Mouse (Mus musculus): ENCODE results near the gene Mast4. TPM values are rescaled to one million over a fixed set of nuclear protein-coding genes. Genes with fewer than 3 reads are reported as not detected.

The Mast4 gene
- total and polyA plus RNA-seq, 3 experiments: 8.5 to 33.1 (median 23.6) TPM

DNA sequence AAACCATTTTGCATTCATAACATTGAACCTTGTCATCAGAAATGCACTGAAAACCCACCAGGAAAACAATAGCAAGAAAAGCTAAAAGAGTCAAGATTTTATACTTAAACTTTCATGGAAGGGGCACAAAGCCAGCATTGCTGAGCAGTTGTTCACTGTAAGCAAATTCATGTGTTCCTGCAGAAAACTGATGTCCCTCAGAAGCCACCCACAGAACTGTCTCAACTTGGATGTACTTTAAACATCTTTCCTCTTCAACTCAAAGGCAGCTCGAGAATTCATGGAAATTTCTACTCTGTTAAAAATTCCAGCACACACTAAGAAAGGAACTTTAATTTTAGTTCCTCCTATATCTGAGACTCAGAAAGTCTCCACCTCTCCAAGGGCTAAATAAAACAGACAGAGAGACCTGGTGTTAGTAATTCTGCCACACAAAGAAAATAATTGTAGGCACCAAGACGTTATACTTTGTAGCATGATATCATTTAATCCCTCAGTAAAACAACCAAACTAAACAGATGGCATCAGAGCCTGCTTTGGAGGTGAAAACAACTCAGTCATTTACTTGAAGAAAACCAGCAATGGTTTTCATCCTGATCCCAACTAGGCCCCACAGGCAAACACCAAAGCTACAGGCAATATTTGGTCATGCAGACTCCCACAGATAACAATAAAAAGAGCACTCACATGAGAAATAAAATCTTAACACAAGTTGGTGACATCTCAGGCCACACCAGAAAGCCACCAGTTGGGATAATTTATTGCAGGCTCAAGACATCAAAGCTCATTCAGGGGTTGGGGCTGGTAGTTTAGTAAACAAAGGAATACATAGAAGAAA, 134.3 kb downstream of the Mast4 start:
- H3K27me3 ChIP-seq (ENCODE audit: control insufficient read depth, insufficient read depth, low read length): no peaks in the 10 kb centered on the region
- DNase-seq: no peak
- no peak overlapping the region for H3K4me3 ChIP-seq
- H3K27ac ChIP-seq: no peak overlapping the region
- no peaks in the 10 kb centered on the region for H3K36me3 ChIP-seq (ENCODE audit: control insufficient read depth, insufficient read depth, low read length)
- H3K79me2 ChIP-seq (replicated peaks; ENCODE audit: control insufficient read depth, insufficient read depth, low read length): no peaks in the 10 kb centered on the region
- H3K9ac ChIP-seq (ENCODE audit: low read depth, low read length): no peak overlapping the region
- TF ChIP-seq POLR2A (IDR thresholded peaks at IDR 0.05; ENCODE audit: insufficient read depth, low read depth, low read length) (no peak), EP300 (IDR thresholded peaks at IDR 0.05; ENCODE audit: insufficient read depth, low read depth, low read length) (no peak), CTCF (IDR thresholded peaks at IDR 0.05) (no peak)
- intact Hi-C loops (cut with DNase I): no loop called here
- 41% methylated on average over 2 of the region's 2 CpGs for WGBS
- no peaks in the 10 kb centered on the region; the same call in 1 of the 2 replicates for H3K4me1 ChIP-seq (ENCODE audit: control insufficient read depth, insufficient read depth, low read length)

DNA sequence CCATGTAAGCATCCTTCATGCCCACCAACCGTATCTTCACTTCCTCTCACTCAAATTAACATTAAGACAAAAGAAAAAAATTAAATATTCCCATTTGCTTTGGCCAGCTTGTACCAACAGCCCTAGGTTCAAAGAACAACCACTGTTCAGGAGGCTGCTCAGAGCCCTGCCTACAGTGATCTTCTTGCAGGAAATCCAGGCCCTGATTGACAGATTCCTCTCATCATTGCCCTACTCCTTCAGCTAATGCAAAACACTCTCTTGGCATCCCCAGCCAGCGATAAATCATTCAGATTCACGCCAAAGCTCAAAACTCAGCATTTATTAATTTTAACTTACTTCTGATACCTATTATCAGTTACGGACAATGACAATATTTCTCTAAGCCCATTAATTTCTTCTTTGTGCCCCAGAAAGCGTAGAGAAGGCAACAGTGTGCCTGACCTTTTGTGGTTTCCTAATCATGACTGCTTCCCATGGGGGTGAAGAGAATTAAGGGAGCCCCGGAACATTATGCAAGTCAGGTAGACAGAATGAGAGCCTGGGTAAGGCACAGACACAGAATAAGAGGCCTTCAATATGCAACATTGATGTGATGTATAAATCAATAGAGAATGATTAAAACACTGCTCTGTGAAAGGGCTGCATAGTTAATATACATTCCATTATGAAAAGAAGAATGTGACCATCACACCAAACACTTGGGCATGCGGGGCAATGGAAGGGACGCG, 135.9 kb downstream of the Mast4 start:
- Histone ChIP-seq H3K79me2 (replicated peaks; ENCODE audit: control insufficient read depth, insufficient read depth, low read length) (no peaks in the 10 kb centered on the region), H3K9ac (ENCODE audit: low read depth, low read length) (no peak overlapping the region), H3K27ac (no peak overlapping the region), H3K4me3 (no peak overlapping the region), H3K4me1 (ENCODE audit: control insufficient read depth, insufficient read depth, low read length) (no peaks in the 10 kb centered on the region; the same call in 1 of the 2 replicates), H3K27me3 (ENCODE audit: control insufficient read depth, insufficient read depth, low read length) (no peaks in the 10 kb centered on the region), H3K36me3 (ENCODE audit: control insufficient read depth, insufficient read depth, low read length) (no peaks in the 10 kb centered on the region)
- 89% methylated on average over 9 of the region's 9 CpGs for WGBS
- TF ChIP-seq POLR2A (IDR thresholded peaks at IDR 0.05; ENCODE audit: insufficient read depth, low read depth, low read length) (no peak), EP300 (IDR thresholded peaks at IDR 0.05; ENCODE audit: insufficient read depth, low read depth, low read length) (no peak), CTCF (IDR thresholded peaks at IDR 0.05) (no peak)
- intact Hi-C loops (cut with DNase I): no loop called here
- no peak for DNase-seq

DNA sequence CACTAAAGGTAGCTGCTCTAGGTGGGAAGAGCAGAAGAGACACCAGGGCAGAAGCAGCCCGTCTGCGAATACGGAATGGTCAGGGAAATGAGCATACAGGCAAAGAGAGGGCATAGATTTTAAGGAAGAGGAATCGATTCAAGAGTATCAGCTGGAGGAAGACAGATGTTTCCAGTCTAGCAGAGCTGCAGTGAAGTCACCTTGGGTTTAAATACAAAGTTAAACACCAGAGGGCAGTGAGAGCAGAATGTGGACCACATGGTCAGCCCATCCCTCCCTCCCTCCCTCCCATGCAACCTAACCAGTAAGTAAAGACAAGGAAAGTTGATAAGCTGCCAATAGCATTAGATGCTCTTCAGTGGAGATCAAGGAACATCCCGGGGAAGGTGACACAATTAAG, 138.0 kb downstream of the Mast4 start:
- no peak for DNase-seq
- 43% methylated on average over 5 of the region's 5 CpGs for WGBS
- H3K4me1 ChIP-seq (ENCODE audit: control insufficient read depth, insufficient read depth, low read length): no peaks in the 10 kb centered on the region; the same call in 1 of the 2 replicates
- TF ChIP-seq CTCF (IDR thresholded peaks at IDR 0.05) (peak; percentile 43), POLR2A (IDR thresholded peaks at IDR 0.05; ENCODE audit: insufficient read depth, low read depth, low read length) (no peak), EP300 (IDR thresholded peaks at IDR 0.05; ENCODE audit: insufficient read depth, low read depth, low read length) (no peak)
- H3K27ac ChIP-seq: no peak overlapping the region
- H3K27me3 ChIP-seq (ENCODE audit: control insufficient read depth, insufficient read depth, low read length): no peaks in the 10 kb centered on the region
- no peaks in the 10 kb centered on the region for H3K36me3 ChIP-seq (ENCODE audit: control insufficient read depth, insufficient read depth, low read length)
- intact Hi-C loops (cut with DNase I): no loop called here
- no peak overlapping the region for H3K9ac ChIP-seq (ENCODE audit: low read depth, low read length)
- H3K4me3 ChIP-seq: no peak overlapping the region
- no peaks in the 10 kb centered on the region for H3K79me2 ChIP-seq (replicated peaks; ENCODE audit: control insufficient read depth, insufficient read depth, low read length)

DNA sequence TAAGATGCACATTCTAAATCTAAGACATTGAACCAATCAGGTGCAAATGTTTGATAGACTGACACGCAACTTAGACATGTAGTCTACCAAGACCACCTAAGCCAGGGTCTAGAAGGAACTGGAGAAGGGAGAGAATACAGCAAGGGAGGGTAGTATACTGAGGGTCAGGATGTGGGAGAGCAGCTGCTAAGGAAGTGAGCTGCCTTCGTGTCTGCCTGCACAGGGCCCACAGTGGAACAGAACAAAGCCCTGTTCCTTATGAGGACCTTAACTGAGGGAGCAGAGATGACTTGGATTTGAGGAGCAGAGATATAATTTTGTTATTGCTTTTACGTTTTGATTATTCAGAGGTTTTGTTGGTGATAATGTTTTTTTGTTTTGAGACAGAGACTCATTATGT, 138.4 kb downstream of the Mast4 start:
- TF ChIP-seq POLR2A (IDR thresholded peaks at IDR 0.05; ENCODE audit: insufficient read depth, low read depth, low read length) (no peak), EP300 (IDR thresholded peaks at IDR 0.05; ENCODE audit: insufficient read depth, low read depth, low read length) (no peak), CTCF (IDR thresholded peaks at IDR 0.05) (no peak)
- Histone ChIP-seq H3K9ac (ENCODE audit: low read depth, low read length) (no peak overlapping the region), H3K4me3 (no peak overlapping the region), H3K4me1 (ENCODE audit: control insufficient read depth, insufficient read depth, low read length) (no peaks in the 10 kb centered on the region), H3K79me2 (replicated peaks; ENCODE audit: control insufficient read depth, insufficient read depth, low read length) (no peaks in the 10 kb centered on the region; the same call in 1 of the 2 replicates), H3K27me3 (ENCODE audit: control insufficient read depth, insufficient read depth, low read length) (no peaks in the 10 kb centered on the region), H3K27ac (no peak overlapping the region), H3K36me3 (ENCODE audit: control insufficient read depth, insufficient read depth, low read length) (no peaks in the 10 kb centered on the region)
- intact Hi-C loops (cut with DNase I): no loop called here
- no peak for DNase-seq
- 57% methylated on average over 3 of the region's 3 CpGs for WGBS

DNA sequence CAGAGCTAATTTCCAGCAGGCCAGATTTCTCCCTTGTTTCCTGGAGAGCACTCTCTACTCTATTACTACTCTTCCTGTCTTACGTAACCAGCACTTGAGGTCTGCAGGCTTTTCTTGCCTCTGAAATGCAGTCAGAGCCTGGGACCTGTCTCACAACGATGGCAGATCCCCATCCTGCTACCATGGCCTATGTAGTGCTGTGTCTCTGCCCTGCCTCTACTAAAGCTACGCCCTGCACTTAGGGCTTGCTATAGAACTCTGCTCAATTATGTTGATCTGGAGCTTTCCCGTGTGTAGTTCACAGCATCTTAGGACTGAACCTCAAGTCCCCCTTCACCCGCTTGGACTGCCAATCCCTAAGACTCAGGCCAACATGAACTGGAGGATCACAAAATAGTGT, 150.7 kb downstream of the Mast4 start:
- no peak overlapping the region for H3K4me3 ChIP-seq
- TF ChIP-seq POLR2A (IDR thresholded peaks at IDR 0.05; ENCODE audit: insufficient read depth, low read depth, low read length) (no peak), CTCF (IDR thresholded peaks at IDR 0.05) (no peak), EP300 (IDR thresholded peaks at IDR 0.05; ENCODE audit: insufficient read depth, low read depth, low read length) (no peak)
- intact Hi-C loops (cut with DNase I): no loop called here
- H3K36me3 ChIP-seq (ENCODE audit: control insufficient read depth, insufficient read depth, low read length): no peaks in the 10 kb centered on the region
- DNase-seq: no peak
- no peaks in the 10 kb centered on the region for H3K27me3 ChIP-seq (ENCODE audit: control insufficient read depth, insufficient read depth, low read length)
- H3K4me1 ChIP-seq (ENCODE audit: control insufficient read depth, insufficient read depth, low read length): peaks cover 1% of the 10 kb centered on the region; the same call in 1 of the 2 replicates
- no peak overlapping the region for H3K9ac ChIP-seq (ENCODE audit: low read depth, low read length)
- H3K79me2 ChIP-seq (replicated peaks; ENCODE audit: control insufficient read depth, insufficient read depth, low read length): no peaks in the 10 kb centered on the region
- no peak overlapping the region for H3K27ac ChIP-seq
- WGBS: 64% methylated on average over 5 of the region's 5 CpGs

DNA sequence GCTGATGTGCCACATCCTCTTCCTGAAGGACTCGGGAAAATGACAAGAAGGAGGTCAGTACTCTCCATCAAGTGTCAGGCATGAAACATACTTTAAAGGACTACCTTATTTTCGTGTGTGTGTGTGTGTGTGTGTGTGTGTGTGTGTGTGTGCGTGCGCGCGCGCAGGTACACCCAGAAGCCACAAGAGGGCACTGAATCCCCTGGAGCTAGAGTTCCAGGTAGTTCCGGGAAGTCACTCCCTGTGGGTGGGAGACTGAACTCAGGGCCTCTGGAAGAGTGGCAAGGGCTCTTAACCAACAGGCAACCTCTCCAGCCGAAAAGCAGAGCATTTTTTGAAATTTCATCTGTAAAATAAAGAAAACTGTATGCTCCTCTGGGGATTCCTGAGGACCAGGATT, 152.5 kb downstream of the Mast4 start:
- TF ChIP-seq CTCF (IDR thresholded peaks at IDR 0.05): no peak
- TF ChIP-seq EP300 (IDR thresholded peaks at IDR 0.05; ENCODE audit: insufficient read depth, low read depth, low read length): no peak
- no peak for TF ChIP-seq POLR2A (IDR thresholded peaks at IDR 0.05; ENCODE audit: insufficient read depth, low read depth, low read length)
- intact Hi-C loops (cut with DNase I): no loop called here
- Histone ChIP-seq H3K27me3 (ENCODE audit: control insufficient read depth, insufficient read depth, low read length) (no peaks in the 10 kb centered on the region), H3K27ac (no peak overlapping the region), H3K4me3 (no peak overlapping the region), H3K79me2 (replicated peaks; ENCODE audit: control insufficient read depth, insufficient read depth, low read length) (no peaks in the 10 kb centered on the region), H3K36me3 (ENCODE audit: control insufficient read depth, insufficient read depth, low read length) (no peaks in the 10 kb centered on the region), H3K9ac (ENCODE audit: low read depth, low read length) (no peak overlapping the region), H3K4me1 (ENCODE audit: control insufficient read depth, insufficient read depth, low read length) (peaks cover 1% of the 10 kb centered on the region; the same call in 1 of the 2 replicates)
- no peak for DNase-seq
- 93% methylated on average over 9 of the region's 9 CpGs for WGBS

Data from heart, adult 2 months (tissue).